In genomic region chr6:32936365-32936764, GRCm38 (mm10) we compare ENCODE assay signal across 27 mouse cellular contexts.
DNase-seq lines count a peak whose midpoint lies in the region; ATAC-seq and TF ChIP-seq lines count a peak whose summit lies in the region.
"Had no signal": no experiment of that assay in that cellular context is flagged by ENCODE, and none has a peak within 500 bp of the region (broad histone marks: within the 10 kb centered on the region; RNA-seq: fewer than 3 reads in every experiment).

No protein-coding gene starts in this region.

- DNase-seq in forebrain, embryonic 11.5 days (ENCODE audit: low spot score), result no peak
- DNase-seq in midbrain, embryonic 11.5 days (ENCODE audit: low spot score, missing footprints), result peak; percentile 37
- DNase-seq in midbrain, postnatal 0 days (ENCODE audit: low spot score), result no peak
- peak; percentile 80 for DNase-seq in brain, embryonic 14.5 days (ENCODE audit: low read depth)
- no peak for DNase-seq in hindbrain, embryonic 14.5 days (ENCODE audit: low spot score)
- no peak for DNase-seq in frontal cortex, postnatal 36 days (ENCODE audit: low spot score in 2 of 2)
- DNase-seq: adrenal gland, postnatal 36 days; cerebellum, adult 11 months; cerebellum, adult 9-10 months; cerebellum, postnatal 36 days; gastrocnemius, postnatal 10 days; heart, postnatal 10 days; kidney, adult 8-10 months; layer of hippocampus, postnatal 36 days; left cerebral cortex, postnatal 4 days; lung, adult 2 months; lung, postnatal 36 days had no signal

- TF ChIP-seq CTCF in midbrain, postnatal 0 days (IDR thresholded peaks at IDR 0.05), result no peak
- TF ChIP-seq CTCF in brain, embryonic 14.5 days (IDR thresholded peaks at IDR 0.05; ENCODE audit: borderline replicate concordance, extremely low read depth, insufficient read depth, insufficient read length), result no peak

- 2% methylated on average over 2 of the region's 2 CpGs for WGBS in forebrain, embryonic 16.5 days
- WGBS in forebrain, embryonic 11.5 days, result 20% methylated on average over 2 of the region's 2 CpGs
- WGBS in midbrain, embryonic 11.5 days, result 42% methylated on average over 2 of the region's 2 CpGs
- 40% methylated on average over 2 of the region's 2 CpGs for WGBS in midbrain, postnatal 0 days
- WGBS in hindbrain, embryonic 14.5 days, result 44% methylated on average over 2 of the region's 2 CpGs

- TF ChIP-seq POLR2A in brain, embryonic 14.5 days (IDR thresholded peaks at IDR 0.05; ENCODE audit: borderline replicate concordance, extremely low read depth, insufficient read depth, insufficient read length, poor library complexity, severe bottlenecking), result no peak

- no peak overlapping the region for H3K9ac ChIP-seq in forebrain, embryonic 16.5 days (replicated peaks; ENCODE audit: low read depth, low read length)
- H3K9ac ChIP-seq in forebrain, embryonic 11.5 days (ENCODE audit: low read length), result no peak overlapping the region
- no peak overlapping the region for H3K9ac ChIP-seq in midbrain, embryonic 11.5 days (ENCODE audit: low read length)
- H3K9ac ChIP-seq in midbrain, postnatal 0 days (replicated peaks; ENCODE audit: low read length, poor library complexity, severe bottlenecking), result no peak overlapping the region
- H3K9ac ChIP-seq in hindbrain, embryonic 14.5 days, result no peak overlapping the region
- H3K9ac ChIP-seq: heart, embryonic 13.5 days; intestine, embryonic 15.5 days; liver, embryonic 14.5 days; midbrain, embryonic 13.5 days had no signal

- H3K9me3 ChIP-seq in forebrain, embryonic 16.5 days (ENCODE audit: control insufficient read depth, low read length), result no peaks in the 10 kb centered on the region
- no peaks in the 10 kb centered on the region for H3K9me3 ChIP-seq in forebrain, embryonic 11.5 days (ENCODE audit: control insufficient read depth, low read length)
- no peaks in the 10 kb centered on the region for H3K9me3 ChIP-seq in midbrain, embryonic 11.5 days (ENCODE audit: control insufficient read depth, low read length)
- no peaks in the 10 kb centered on the region for H3K9me3 ChIP-seq in midbrain, postnatal 0 days (ENCODE audit: low read length)
- no peaks in the 10 kb centered on the region for H3K9me3 ChIP-seq in hindbrain, embryonic 14.5 days (ENCODE audit: control insufficient read depth, low read length)
- H3K9me3 ChIP-seq: heart, embryonic 13.5 days; hindbrain, embryonic 10.5 days; intestine, embryonic 15.5 days; megakaryocyte, embryonic 14.5 days; midbrain, embryonic 13.5 days had no signal

- no peaks in the 10 kb centered on the region for H3K36me3 ChIP-seq in forebrain, embryonic 16.5 days (ENCODE audit: control insufficient read depth, insufficient read depth)
- no peaks in the 10 kb centered on the region for H3K36me3 ChIP-seq in forebrain, embryonic 11.5 days (ENCODE audit: control insufficient read depth, insufficient read depth, low read length)
- no peaks in the 10 kb centered on the region for H3K36me3 ChIP-seq in midbrain, embryonic 11.5 days (ENCODE audit: control insufficient read depth, insufficient read depth, low read length)
- no peaks in the 10 kb centered on the region for H3K36me3 ChIP-seq in midbrain, postnatal 0 days (ENCODE audit: insufficient read depth, low read length)
- no peaks in the 10 kb centered on the region for H3K36me3 ChIP-seq in hindbrain, embryonic 14.5 days (replicated peaks; ENCODE audit: control insufficient read depth, insufficient read depth)
- H3K36me3 ChIP-seq: hindbrain, embryonic 10.5 days; intestine, embryonic 15.5 days; midbrain, embryonic 13.5 days had no signal

- no peak overlapping the region for H3K4me3 ChIP-seq in forebrain, embryonic 16.5 days (replicated peaks; ENCODE audit: low read length)
- no peak overlapping the region for H3K4me3 ChIP-seq in forebrain, embryonic 11.5 days (ENCODE audit: low read depth, low read length)
- no peak overlapping the region for H3K4me3 ChIP-seq in midbrain, embryonic 11.5 days (ENCODE audit: low read depth, low read length)
- H3K4me3 ChIP-seq in midbrain, postnatal 0 days (ENCODE audit: low read depth, low read length), result no peak overlapping the region
- no peak overlapping the region for H3K4me3 ChIP-seq in hindbrain, embryonic 14.5 days (replicated peaks; ENCODE audit: low read length)
- H3K4me3 ChIP-seq: heart, embryonic 13.5 days; hindbrain, embryonic 10.5 days; intestine, embryonic 15.5 days; megakaryocyte, embryonic 14.5 days; midbrain, embryonic 13.5 days had no signal

- no peak overlapping the region for H3K27ac ChIP-seq in forebrain, embryonic 16.5 days (ENCODE audit: low read length)
- H3K27ac ChIP-seq in forebrain, embryonic 11.5 days (ENCODE audit: low read depth, low read length), result no peak overlapping the region
- no peak overlapping the region for H3K27ac ChIP-seq in midbrain, embryonic 11.5 days (ENCODE audit: low read depth, low read length)
- no peak overlapping the region for H3K27ac ChIP-seq in midbrain, postnatal 0 days (ENCODE audit: low read depth, low read length)
- H3K27ac ChIP-seq in hindbrain, embryonic 14.5 days, result no peak overlapping the region
- H3K27ac ChIP-seq: heart, embryonic 13.5 days; hindbrain, embryonic 10.5 days; intestine, embryonic 15.5 days; kidney, postnatal 0 days; liver, embryonic 14.5 days; midbrain, embryonic 13.5 days had no signal

- peaks cover 5% of the 10 kb centered on the region; the same call in 1 of the 2 replicates for H3K4me1 ChIP-seq in forebrain, embryonic 16.5 days (replicated peaks; ENCODE audit: control insufficient read depth, insufficient read depth, low read length)
- H3K4me1 ChIP-seq in forebrain, embryonic 11.5 days (replicated peaks; ENCODE audit: control insufficient read depth, insufficient read depth, low read length), result peaks cover 10% of the 10 kb centered on the region; the same call in 1 of the 2 replicates
- H3K4me1 ChIP-seq in midbrain, embryonic 11.5 days (ENCODE audit: control insufficient read depth, insufficient read depth, low read length), result peaks cover 2% of the 10 kb centered on the region; the same call in 1 of the 2 replicates
- no peaks in the 10 kb centered on the region for H3K4me1 ChIP-seq in midbrain, postnatal 0 days (ENCODE audit: insufficient read depth, low read length)
- peaks cover 18% of the 10 kb centered on the region for H3K4me1 ChIP-seq in hindbrain, embryonic 14.5 days (replicated peaks; ENCODE audit: control insufficient read depth, insufficient read depth, low read length)
- H3K4me1 ChIP-seq: intestine, embryonic 15.5 days had no signal

- H3K27me3 ChIP-seq in forebrain, embryonic 16.5 days (replicated peaks; ENCODE audit: control insufficient read depth, insufficient read depth, low read length), result no peaks in the 10 kb centered on the region
- no peaks in the 10 kb centered on the region for H3K27me3 ChIP-seq in forebrain, embryonic 11.5 days (ENCODE audit: control insufficient read depth, insufficient read depth, low read length)
- H3K27me3 ChIP-seq in midbrain, embryonic 11.5 days (ENCODE audit: control insufficient read depth, insufficient read depth, low read length), result no peaks in the 10 kb centered on the region
- no peaks in the 10 kb centered on the region for H3K27me3 ChIP-seq in midbrain, postnatal 0 days (ENCODE audit: insufficient read depth, low read length)
- no peaks in the 10 kb centered on the region for H3K27me3 ChIP-seq in hindbrain, embryonic 14.5 days (ENCODE audit: control insufficient read depth, insufficient read depth, low read length)
- H3K27me3 ChIP-seq: heart, embryonic 13.5 days; intestine, embryonic 15.5 days; megakaryocyte, embryonic 14.5 days; midbrain, embryonic 13.5 days had no signal

- peak; percentile 62 for ATAC-seq in forebrain, embryonic 16.5 days
- no peak for ATAC-seq in forebrain, embryonic 11.5 days (replicated peaks; ENCODE audit: low FRiP score)
- no peak for ATAC-seq in midbrain, embryonic 11.5 days (ENCODE audit: low FRiP score)
- no peak for ATAC-seq in midbrain, postnatal 0 days (ENCODE audit: low FRiP score)
- no peak for ATAC-seq in hindbrain, embryonic 14.5 days (ENCODE audit: low FRiP score)
- ATAC-seq: activated CD4-positive, CD25-positive, alpha-beta regulatory T cell, adult 4 months; hindbrain, embryonic 16.5 days; intestine, embryonic 15.5 days; midbrain, embryonic 13.5 days had no signal

- H3K4me2 ChIP-seq in forebrain, embryonic 16.5 days (ENCODE audit: low read length), result no peak overlapping the region
- no peak overlapping the region for H3K4me2 ChIP-seq in forebrain, embryonic 11.5 days (ENCODE audit: low read depth, low read length, severe bottlenecking)
- H3K4me2 ChIP-seq in midbrain, embryonic 11.5 days, result no peak overlapping the region
- no peak overlapping the region for H3K4me2 ChIP-seq in midbrain, postnatal 0 days (ENCODE audit: low read depth, low read length, poor library complexity, severe bottlenecking)
- no peak overlapping the region for H3K4me2 ChIP-seq in hindbrain, embryonic 14.5 days (replicated peaks)
- H3K4me2 ChIP-seq: heart, embryonic 13.5 days; intestine, embryonic 15.5 days; midbrain, embryonic 13.5 days had no signal

Comparison
In these comparisons a context has a peak if more than half of its experiments do, and no peak if none do; other contexts are left out.
1. DNase-seq: peak in midbrain, embryonic 11.5 days (single experiment) and brain, embryonic 14.5 days (single experiment); none in forebrain, embryonic 11.5 days (single experiment), midbrain, postnatal 0 days (single experiment), hindbrain, embryonic 14.5 days (single experiment) and frontal cortex, postnatal 36 days (0 of 2).